Mouse (Mus musculus) G1E (cell line): ENCODE measurements at regions not wholly inside any gene's neighbourhood (a gene's known extent, or its start where the extent isn't known, plus 50 kb on each side); places are given as distances from the start of the nearest gene placed in this dataset.

Source experiments
- CTCF ChIP-seq: IDR thresholded peaks from 2 replicates; pipeline ENCODE4 v1.5.1; 2012; ENCODE audit warnings: low read depth, low read length, inconsistent platforms, mixed read lengths
- GATA1 ChIP-seq: IDR thresholded peaks from 2 replicates; pipeline ENCODE4 v1.6.1; 2012; ENCODE audit warnings: borderline replicate concordance, low read length, inconsistent platforms, mixed read lengths

DNA sequence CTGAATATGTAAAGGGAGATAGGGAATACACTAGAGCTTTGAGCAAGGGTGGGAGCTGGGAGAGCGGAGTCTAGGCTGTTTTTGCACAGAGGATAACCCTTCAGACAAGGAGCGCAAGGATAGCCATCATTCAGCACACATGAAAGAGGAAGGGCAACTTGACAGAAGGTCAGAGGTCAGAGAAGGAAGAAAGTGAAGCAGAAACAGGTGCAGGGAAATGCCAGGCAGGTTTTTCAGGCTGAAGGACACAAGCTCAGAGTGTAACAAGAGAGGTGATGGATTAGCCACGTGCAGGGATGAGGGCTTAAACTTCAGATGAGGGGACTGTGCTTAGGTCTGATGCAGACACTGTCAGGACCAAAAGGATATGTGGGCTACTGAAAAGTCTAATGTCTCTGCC is 199.5 kb downstream of the Epha4 start:
- TF ChIP-seq CTCF: no peak
- no peak for TF ChIP-seq GATA1
